Mouse (Mus musculus) thymus, adult 2 months (tissue): Measurements from ENCODE around the gene Usp30.

Experiments used
- CTCF ChIP-seq: fragments of 200-500 bp; IDR thresholded peaks from 2 replicates; pipeline ENCODE4 v1.5.1; 2012; ENCODE audit warnings: mild to moderate bottlenecking, control low read depth, low read length, moderate library complexity, borderline replicate concordance; ENCODE audit not compliant: control insufficient read depth, poor library complexity, insufficient read depth; ENCODE audit errors: extremely low read depth
- POLR2A ChIP-seq: fragments of 200-500 bp; IDR thresholded peaks from 2 replicates; pipeline ENCODE4 v1.6.1; 2012; ENCODE audit warnings: mild to moderate bottlenecking, low read length, control low read depth, moderate library complexity; ENCODE audit not compliant: control insufficient read depth, poor library complexity, insufficient read depth; ENCODE audit errors: extremely low read depth

DNA sequence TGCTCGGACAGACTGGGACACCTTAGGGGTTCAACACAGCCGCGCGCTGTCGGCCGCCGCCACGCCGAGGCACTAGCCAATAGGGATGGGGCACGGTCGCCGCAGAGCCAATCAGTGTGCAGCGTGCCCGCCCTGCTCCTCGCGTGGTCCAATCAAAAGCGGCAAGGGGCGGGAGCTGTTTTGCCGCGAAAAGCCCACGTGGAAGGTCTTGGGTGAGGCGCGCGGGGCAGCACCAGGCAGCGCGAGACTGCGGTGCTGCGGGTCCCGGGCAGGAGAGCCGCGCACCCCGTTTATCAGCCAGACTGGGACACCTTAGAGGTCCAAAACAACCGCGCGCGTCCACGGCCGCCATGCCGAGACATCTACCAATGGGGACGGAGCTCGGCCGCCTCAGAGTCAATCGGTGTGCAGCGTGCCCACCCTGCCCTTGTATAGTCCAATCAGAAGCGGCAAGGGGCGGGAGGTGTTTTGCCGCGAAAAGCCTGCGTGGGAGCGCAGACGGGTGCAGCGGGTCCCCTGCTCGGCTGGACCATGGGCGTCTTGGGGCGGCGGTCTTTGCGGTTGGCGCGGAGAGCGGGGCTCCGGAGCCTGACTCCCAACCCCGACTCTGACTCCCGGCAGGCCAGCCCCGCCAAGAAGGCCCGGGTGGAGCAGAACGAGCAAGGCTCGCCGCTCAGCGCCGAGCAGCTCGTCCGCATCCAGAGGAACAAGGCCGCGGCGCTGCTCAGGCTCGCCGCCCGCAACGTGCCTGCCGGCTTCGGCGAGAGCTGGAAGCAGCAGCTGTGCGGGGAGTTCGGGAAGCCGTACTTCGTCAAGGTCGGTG is 65.6 kb downstream of the Usp30 start:
- TF ChIP-seq CTCF (0 out of 2 replicates have a peak, but pooled peaks have one; percentile 41), POLR2A (no peak)
